Mouse (Mus musculus): ENCODE measurements around the gene Hoxa7. TPM values are rescaled to one million over a fixed set of nuclear protein-coding genes. Genes with fewer than 3 reads are reported as not detected.

The Hoxa7 gene
- total and polyA plus RNA-seq, 3 experiments: 0.17 TPM; not detected in 2

DNA sequence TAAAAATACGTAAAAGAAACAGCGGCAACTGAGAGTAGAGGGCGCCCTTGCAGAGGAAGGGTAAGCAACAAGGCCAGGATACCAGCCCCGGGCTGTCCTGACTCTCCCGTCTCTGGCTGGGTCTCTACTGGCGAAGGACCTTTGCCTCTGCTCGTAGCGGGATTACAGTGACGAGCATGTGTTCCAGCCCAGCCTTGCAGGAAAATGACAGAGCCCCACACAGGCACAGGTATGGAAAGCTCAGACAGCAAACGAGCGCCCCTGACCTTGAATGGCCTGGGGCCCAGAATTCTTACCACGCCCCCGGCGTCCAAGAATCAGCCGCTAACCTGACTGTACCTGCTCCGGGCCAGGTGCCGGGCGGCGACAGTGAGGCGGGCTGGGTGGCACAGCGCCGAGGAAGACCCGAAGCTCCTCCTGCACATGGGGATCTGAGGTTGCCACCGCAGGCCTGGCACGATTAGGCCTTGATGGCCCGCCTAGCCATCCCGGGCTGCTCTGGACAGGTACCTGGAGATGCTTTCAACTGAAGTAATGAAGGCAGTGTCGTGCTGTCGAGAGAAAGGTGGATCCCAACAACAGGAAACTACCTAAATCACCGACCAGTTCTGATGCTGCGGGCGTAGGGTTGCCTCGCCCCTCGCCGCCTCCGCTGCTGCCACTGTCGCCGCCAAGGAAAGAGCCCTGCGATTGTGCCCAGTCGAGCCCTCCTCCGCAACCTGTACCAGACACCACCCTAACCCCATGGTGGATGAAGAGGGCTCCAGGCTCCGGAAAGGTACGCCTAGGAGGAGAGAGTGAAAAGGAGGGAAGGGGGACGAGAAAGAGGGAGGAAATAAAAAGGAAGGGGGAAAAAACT, 8.1 kb upstream of the Hoxa7 start:
- Histone ChIP-seq H3K27me3 (ENCODE audit: control insufficient read depth in 1 of 2, insufficient read depth in 2 of 2, low read length in 2 of 2) (no peaks in the 10 kb centered on the region), H3K79me2 (ENCODE audit: control insufficient read depth, insufficient read depth, low read length, poor library complexity) (no peaks in the 10 kb centered on the region), H3K36me3 (ENCODE audit: control insufficient read depth in 1 of 2, insufficient read depth in 2 of 2, low read length in 2 of 2) (no peaks in the 10 kb centered on the region), H3K4me3 (ENCODE audit: control insufficient read depth in 1 of 2, insufficient read depth in 1 of 2, low read depth in 2 of 2, low read length in 2 of 2) (no peak overlapping the region), H3K27ac (ENCODE audit: control insufficient read depth, low read depth, low read length) (no peak overlapping the region), H3K4me1 (ENCODE audit: control insufficient read depth in 1 of 2, insufficient read depth in 2 of 2, low read length in 2 of 2) (no peaks in the 10 kb centered on the region), H3K9me3 (replicated peaks; ENCODE audit: insufficient read depth, low read length) (no peaks in the 10 kb centered on the region), H3K9ac (ENCODE audit: control insufficient read depth, low read depth, low read length, poor library complexity, severe bottlenecking) (no peak overlapping the region)
- DNase-seq (ENCODE audit: low read depth, low spot score): no peak
- TF ChIP-seq MAFK (IDR thresholded peaks at IDR 0.05; ENCODE audit: borderline replicate concordance, low read depth, low read length) (no peak), EP300 (IDR thresholded peaks at IDR 0.05; ENCODE audit: low read depth in 1 of 2, low read length in 2 of 2) (no peak), SIN3A (IDR thresholded peaks at IDR 0.05; ENCODE audit: low read length) (no peak), CHD2 (IDR thresholded peaks at IDR 0.05; ENCODE audit: low read length) (no peak), GATA1 (IDR thresholded peaks at IDR 0.05; ENCODE audit: low read depth, low read length) (no peak), ZMIZ1 (IDR thresholded peaks at IDR 0.05; ENCODE audit: low read depth, low read length) (no peak), NELFE (IDR thresholded peaks at IDR 0.05; ENCODE audit: low read depth, low read length) (no peak), UBTF (IDR thresholded peaks at IDR 0.05; ENCODE audit: borderline replicate concordance, insufficient read depth, low read depth, low read length) (no peak), POLR2A (IDR thresholded peaks at IDR 0.05; ENCODE audit: control insufficient read depth in 1 of 2, insufficient read depth in 1 of 2, low read depth in 1 of 2, low read length in 2 of 2, poor library complexity in 1 of 2) (no peak), ZC3H11A (IDR thresholded peaks at IDR 0.05; ENCODE audit: low read depth, low read length) (no peak)

- H3K4me3 ChIP-seq (ENCODE audit: control insufficient read depth in 1 of 2, insufficient read depth in 1 of 2, low read depth in 2 of 2, low read length in 2 of 2): no peak overlapping the region
Measured at GRCm38 (mm10) chr6:52228475-52229465, 7.1 kb upstream of the Hoxa7 start.

More at GRCm38 (mm10) chr6:52228475-52229465, 7.1 kb upstream of the Hoxa7 start:
- TF ChIP-seq MYC (IDR thresholded peaks at IDR 0.05; ENCODE audit: low read depth, low read length) (no peak), ZKSCAN1 (IDR thresholded peaks at IDR 0.05; ENCODE audit: low read depth, low read length) (no peak)
- no peaks in the 10 kb centered on the region for H3K27me3 ChIP-seq (ENCODE audit: control insufficient read depth in 1 of 2, insufficient read depth in 2 of 2, low read length in 2 of 2)
- no peaks in the 10 kb centered on the region for H3K79me2 ChIP-seq (ENCODE audit: control insufficient read depth, insufficient read depth, low read length, poor library complexity)
- no peak overlapping the region for H3K27ac ChIP-seq (ENCODE audit: control insufficient read depth, low read depth, low read length)
- DNase-seq (ENCODE audit: low read depth, low spot score): no peak
- no peaks in the 10 kb centered on the region for H3K4me1 ChIP-seq (ENCODE audit: control insufficient read depth in 1 of 2, insufficient read depth in 2 of 2, low read length in 2 of 2)
- no peak overlapping the region for H3K9ac ChIP-seq (ENCODE audit: control insufficient read depth, low read depth, low read length, poor library complexity, severe bottlenecking)
- no peaks in the 10 kb centered on the region for H3K36me3 ChIP-seq (ENCODE audit: control insufficient read depth in 1 of 2, insufficient read depth in 2 of 2, low read length in 2 of 2)
- H3K9me3 ChIP-seq (replicated peaks; ENCODE audit: insufficient read depth, low read length): no peaks in the 10 kb centered on the region
